Mouse (Mus musculus) heart, embryonic 11.5 days (tissue): ENCODE measurements around the gene Sec14l1. TPM values are rescaled to one million over a fixed set of nuclear protein-coding genes. Genes with fewer than 3 reads are reported as not detected.
A peak's percentile ranks its signal among the peaks of the same experiment; 100 is the strongest.

Experiments
- ATAC-seq: fragments of 200-750 bp; cut with Nextera tagmentation; replicated peaks from 2 replicates; pipeline ENCODE4 v1.8.0; 2017; ENCODE audit warnings: moderate library complexity; ENCODE audit not compliant: insufficient number of reproducible peaks, low FRiP score, low TSS enrichment
- H3K27ac ChIP-seq: fragments of 300-500 bp; sonication (generic); 2 replicates; pipeline ENCODE4 v1.5.1; 2014; ENCODE audit warnings: mild to moderate bottlenecking, low read depth, low read length
- H3K27me3 ChIP-seq: fragments of 300-500 bp; sonication (generic); 2 replicates; pipeline ENCODE4 v1.6.1; 2014; ENCODE audit warnings: mild to moderate bottlenecking, low read length, mixed read lengths; ENCODE audit not compliant: control insufficient read depth, insufficient read depth
- H3K36me3 ChIP-seq: fragments of 300-500 bp; sonication (generic); 2 replicates; pipeline ENCODE4 v1.6.1; 2014; ENCODE audit warnings: mild to moderate bottlenecking, low read length, moderate library complexity, mixed read lengths; ENCODE audit not compliant: control insufficient read depth, insufficient read depth
- H3K4me1 ChIP-seq: fragments of 300-500 bp; sonication (generic); 2 replicates; pipeline ENCODE4 v1.6.1; 2014; ENCODE audit warnings: low read length; ENCODE audit not compliant: control insufficient read depth, insufficient read depth
- H3K4me2 ChIP-seq: fragments of 300-500 bp; sonication (generic); 2 replicates; pipeline ENCODE4 v1.6.1; 2014; ENCODE audit warnings: mild to moderate bottlenecking, moderate library complexity
- H3K4me3 ChIP-seq: fragments of 300-500 bp; sonication (generic); 2 replicates; pipeline ENCODE4 v1.5.1; 2014; ENCODE audit warnings: low read depth, low read length
- H3K9ac ChIP-seq: fragments of 300-500 bp; sonication (generic); 2 replicates; pipeline ENCODE4 v1.6.1; 2014; ENCODE audit warnings: mild to moderate bottlenecking, low read depth, low read length, moderate library complexity
- H3K9me3 ChIP-seq: fragments of 300-500 bp; sonication (generic); replicated peaks from 2 replicates; pipeline ENCODE4 v1.6.1; 2016; ENCODE audit warnings: low read length; ENCODE audit not compliant: control insufficient read depth
- WGBS: fragments of 180-500 bp; shearing (Covaris S2); extraction: QIAGEN DNeasy Blood & Tissue Kit; methylation state at CpG from one replicate; pipeline ENCODE4 v1.1.7; 2014; ENCODE audit not compliant: insufficient replicate concordance; 5-methylcytosine and 5-hydroxymethylcytosine counted together
- polyA plus RNA-seq: library from polyadenylated mRNA; unstranded; fragments of >200 nt; fragmentation: Nextera tagmentation; extraction: Ambion mirVana; gene quantifications from 2 replicates; pipeline ENCODE4 v1.2.1, GENCODE M21; 2014

The Sec14l1 gene
- polyA plus RNA-seq, 1 experiment from 2014 or later: 32.6 TPM

- H3K4me1 ChIP-seq: peaks cover 29% of the 10 kb centered on the region
- H3K4me3 ChIP-seq: no peak overlapping the region
- no peak overlapping the region for H3K4me2 ChIP-seq
- no peaks in the 10 kb centered on the region for H3K27me3 ChIP-seq
- no peaks in the 10 kb centered on the region for H3K9me3 ChIP-seq
- H3K27ac ChIP-seq: peak overlapping the region; percentile 70
- WGBS: 67% methylated on average over 14 of the region's 14 CpGs
- no peak overlapping the region for H3K9ac ChIP-seq
- no peak for ATAC-seq
- no peaks in the 10 kb centered on the region for H3K36me3 ChIP-seq
These were observed 12.8 kb upstream of the Sec14l1 start for GRCm38 (mm10) chr11:117101925-117102717.

- H3K36me3 ChIP-seq: no peaks in the 10 kb centered on the region
- no peak overlapping the region for H3K4me3 ChIP-seq
- H3K9ac ChIP-seq: no peak overlapping the region
- 78% methylated on average over 10 of the region's 10 CpGs for WGBS
- no peak overlapping the region for H3K4me2 ChIP-seq
- H3K27me3 ChIP-seq: no peaks in the 10 kb centered on the region
- no peak overlapping the region for H3K27ac ChIP-seq
- H3K4me1 ChIP-seq: peaks cover 22% of the 10 kb centered on the region
- no peaks in the 10 kb centered on the region for H3K9me3 ChIP-seq
- ATAC-seq: no peak
These were observed 11.4 kb upstream of the Sec14l1 start for GRCm38 (mm10) chr11:117103523-117103922.

GRCm38 (mm10) chr11:117104044-117104757, 10.8 kb upstream of the Sec14l1 start:
- Histone ChIP-seq H3K9ac (no peak overlapping the region), H3K9me3 (no peaks in the 10 kb centered on the region), H3K27ac (no peak overlapping the region), H3K4me1 (peaks cover 23% of the 10 kb centered on the region), H3K4me2 (no peak overlapping the region), H3K27me3 (no peaks in the 10 kb centered on the region), H3K4me3 (no peak overlapping the region), H3K36me3 (no peaks in the 10 kb centered on the region)
- ATAC-seq: no peak
- 78% methylated on average over 10 of the region's 10 CpGs for WGBS

GRCm38 (mm10) chr11:117105315-117105714, 9.7 kb upstream of the Sec14l1 start:
- no peak for ATAC-seq
- H3K4me1 ChIP-seq: peaks cover 26% of the 10 kb centered on the region

GRCm38 (mm10) chr11:117105850-117106249, 9.1 kb upstream of the Sec14l1 start:
- ATAC-seq: no peak
- no peaks in the 10 kb centered on the region for H3K36me3 ChIP-seq
- no peaks in the 10 kb centered on the region for H3K9me3 ChIP-seq
- H3K9ac ChIP-seq: no peak overlapping the region
- H3K4me3 ChIP-seq: no peak overlapping the region
- no peak overlapping the region for H3K27ac ChIP-seq
- H3K4me1 ChIP-seq: peaks cover 26% of the 10 kb centered on the region
- WGBS: 83% methylated on average over 7 of the region's 7 CpGs
- no peaks in the 10 kb centered on the region for H3K27me3 ChIP-seq
- no peak overlapping the region for H3K4me2 ChIP-seq

More at GRCm38 (mm10) chr11:117105315-117105714, 9.7 kb upstream of the Sec14l1 start:
- 76% methylated on average over 3 of the region's 3 CpGs for WGBS
- Histone ChIP-seq H3K4me3 (no peak overlapping the region), H3K9ac (no peak overlapping the region), H3K4me2 (no peak overlapping the region), H3K27me3 (no peaks in the 10 kb centered on the region), H3K9me3 (no peaks in the 10 kb centered on the region), H3K27ac (no peak overlapping the region), H3K36me3 (no peaks in the 10 kb centered on the region)

- Histone ChIP-seq H3K27ac (no peak overlapping the region), H3K4me2 (no peak overlapping the region), H3K4me1 (peaks cover 19% of the 10 kb centered on the region), H3K27me3 (no peaks in the 10 kb centered on the region), H3K36me3 (no peaks in the 10 kb centered on the region), H3K4me3 (no peak overlapping the region), H3K9ac (no peak overlapping the region), H3K9me3 (no peaks in the 10 kb centered on the region)
- ATAC-seq: no peak
- 50% methylated on average over 13 of the region's 13 CpGs for WGBS
These were observed 8.2 kb upstream of the Sec14l1 start for GRCm38 (mm10) chr11:117106633-117107334.

GRCm38 (mm10) chr11:117107837-117108236, 7.1 kb upstream of the Sec14l1 start:
- Histone ChIP-seq H3K27me3 (no peaks in the 10 kb centered on the region), H3K9ac (no peak overlapping the region), H3K9me3 (no peaks in the 10 kb centered on the region), H3K4me2 (no peak overlapping the region), H3K27ac (no peak overlapping the region), H3K4me1 (peaks cover 12% of the 10 kb centered on the region), H3K4me3 (no peak overlapping the region), H3K36me3 (no peaks in the 10 kb centered on the region)
- no peak for ATAC-seq
- 84% methylated on average over 2 of the region's 2 CpGs for WGBS

GRCm38 (mm10) chr11:117108595-117108994, 6.4 kb upstream of the Sec14l1 start:
- 70% methylated on average over 9 of the region's 9 CpGs for WGBS
- no peak overlapping the region for H3K4me2 ChIP-seq
- H3K9me3 ChIP-seq: peaks cover 3% of the 10 kb centered on the region; the same call in 1 of the 2 replicates
- no peak overlapping the region for H3K9ac ChIP-seq
- no peak overlapping the region for H3K4me3 ChIP-seq
- no peaks in the 10 kb centered on the region for H3K27me3 ChIP-seq
- no peak for ATAC-seq
- no peaks in the 10 kb centered on the region for H3K36me3 ChIP-seq
- H3K4me1 ChIP-seq: peaks cover 12% of the 10 kb centered on the region
- H3K27ac ChIP-seq: 0 out of 2 replicates have a peak overlapping the region, but pooled peaks have one; percentile 24
